Mouse (Mus musculus) effector memory CD4-positive, alpha-beta T cell, adult 5 months (primary cell): Measurements from ENCODE around the gene Vmn2r16. TPM values are rescaled to one million over a fixed set of nuclear protein-coding genes. Genes with fewer than 3 reads are reported as not detected.

ENCODE experiments used
- polyA plus RNA-seq: library from polyadenylated mRNA; unstranded; fragments of 100-300 nt; shearing (Covaris generic); gene quantifications from one replicate; pipeline ENCODE4 v1.2.1, GENCODE M21; 2017

Vmn2r16 gene
- polyA plus RNA-seq: not detected

GRCm38 (mm10) chr5:109329862-109330261, at the start of gene Vmn2r16:
Gene Vmn2r16, plus strand, starts transcription at chr5:109330162.

GRCm38 (mm10) chr5:109297544-109297943, 32.4 kb upstream of the Vmn2r16 start, which contains the start of gene Vmn2r15:
Gene Vmn2r15, minus strand, starts transcription at chr5:109297644.

GRCm38 (mm10) chr5:109419388-109419787, 89.4 kb downstream of the Vmn2r16 start, which contains the start of gene Vmn2r17:
Gene Vmn2r17, plus strand, starts transcription at chr5:109419688.

Other genes starting within 250 kb of the Vmn2r16 start
- gene Vmn2r12, start 232.2 kb upstream of the Vmn2r16 start, polyA plus RNA-seq: not detected
- not detected for gene Vmn2r13, start 138.0 kb upstream of the Vmn2r16 start, polyA plus RNA-seq
- 0.09 TPM for gene Vmn2r14, start 105.5 kb upstream of the Vmn2r16 start, polyA plus RNA-seq
- gene Vmn2r15, start 32.5 kb upstream of the Vmn2r16 start, polyA plus RNA-seq: not detected
- gene Vmn2r17, start 89.5 kb downstream of the Vmn2r16 start, polyA plus RNA-seq: not detected
- 65.4 TPM for gene Crlf2, start 228.8 kb downstream of the Vmn2r16 start, polyA plus RNA-seq